Mouse (Mus musculus) heart, adult 2 months (tissue): ENCODE data around the gene Nrd1.

Source experiments
- CTCF ChIP-seq: fragments of 200-600 bp; IDR thresholded peaks from 2 replicates; pipeline ENCODE4 v1.8.1; 2022; ENCODE audit warnings: antibody characterized with exemption, mild to moderate bottlenecking, moderate library complexity
- EP300 ChIP-seq: fragments of 200-500 bp; IDR thresholded peaks from 2 replicates; pipeline ENCODE4 v1.6.1; 2011; ENCODE audit warnings: low read depth, low read length, control low read depth; ENCODE audit not compliant: insufficient read depth
- POLR2A ChIP-seq: fragments of 200-500 bp; IDR thresholded peaks from 2 replicates; pipeline ENCODE4 v1.6.1; 2011; ENCODE audit warnings: mild to moderate bottlenecking, low read depth, low read length, control low read depth; ENCODE audit not compliant: insufficient read depth

GRCm38 (mm10) chr4:109080118-109080517 lies 79.7 kb downstream of the Nrd1 start:
- TF ChIP-seq CTCF = no peak
- no peak for TF ChIP-seq POLR2A
- TF ChIP-seq EP300 = no peak
